Mouse (Mus musculus) neutrophil, adult 83 days (primary cell): Measurements from ENCODE around the gene Cend1. TPM values are rescaled to one million over a fixed set of nuclear protein-coding genes. Genes with fewer than 3 reads are reported as not detected.

Experiments used
- total RNA-seq, 2 experiments: library from RNA; stranded (reverse); gene quantifications; one replicate each; pipeline ENCODE4 v1.2.4; 2023

Gene Cend1
- total RNA-seq: not detected

GRCm38 (mm10) chr7:141429310-141429709, at the start of gene Cend1:
Gene Cend1 (minus strand): TSS chr7:141429491.

GRCm38 (mm10) chr7:141475011-141475804, 45.9 kb upstream of the Cend1 start, which contains the start of the genes Polr2l and Tspan4:
Gene Polr2l (minus strand): TSS chr7:141475132.
Gene Tspan4 (plus strand): TSS chr7:141475240.

GRCm38 (mm10) chr7:141467230-141468030, 38.1 kb upstream of the Cend1 start, which contains the start of gene Cd151:
Gene Cd151 (plus strand): TSS chr7:141467392.

GRCm38 (mm10) chr7:141460391-141461113, 31.3 kb upstream of the Cend1 start, which contains the start of gene Cracr2b:
Gene Cracr2b (plus strand): TSS chr7:141461094.

DNA sequence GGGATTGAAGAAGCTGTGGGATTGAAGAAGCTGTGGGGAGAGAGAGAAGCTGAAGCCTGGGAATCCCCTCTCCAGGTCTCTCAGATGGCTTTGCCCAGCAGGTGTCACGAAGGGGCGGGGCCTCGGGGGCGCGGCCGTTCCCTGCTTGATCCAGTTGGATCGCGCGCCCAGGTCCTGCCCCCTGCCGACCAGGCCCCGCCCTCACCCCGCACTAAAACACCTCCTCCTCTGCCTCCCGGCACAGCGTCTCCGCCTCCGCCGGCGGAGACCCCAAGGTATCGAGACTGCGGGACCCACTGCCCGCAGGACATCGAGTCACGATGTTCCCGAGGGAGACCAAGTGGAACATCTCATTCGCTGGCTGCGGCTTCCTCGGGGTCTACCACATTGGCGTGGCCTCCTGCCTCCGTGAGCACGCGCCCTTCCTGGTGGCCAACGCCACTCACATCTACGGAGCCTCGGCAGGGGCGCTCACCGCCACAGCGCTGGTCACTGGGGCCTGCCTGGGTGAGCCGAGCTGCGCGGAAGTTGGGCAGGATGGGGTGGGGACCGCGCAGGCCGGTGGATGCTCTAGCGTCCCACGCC, 25.8 kb upstream of the Cend1 start, which contains the start of gene Pnpla2:
Gene Pnpla2 (plus strand): TSS at position 232 of the 585 bp plus-strand sequence.

GRCm38 (mm10) chr7:141447110-141447991, 18.1 kb upstream of the Cend1 start, which contains the start of gene Rplp2:
Gene Rplp2 (plus strand): TSS chr7:141447370.

GRCm38 (mm10) chr7:141443828-141444237, 14.5 kb upstream of the Cend1 start, which contains the start of gene Pidd1:
Gene Pidd1 (minus strand): TSS chr7:141444025.

GRCm38 (mm10) chr7:141437178-141438120, 8.2 kb upstream of the Cend1 start, which contains the start of gene Slc25a22:
Gene Slc25a22 (minus strand): TSS chr7:141437892.

GRCm38 (mm10) chr7:141413809-141414584, 15.3 kb downstream of the Cend1 start, which contains the start of gene Gatd1:
Gene Gatd1 (minus strand): TSS chr7:141414136.

DNA sequence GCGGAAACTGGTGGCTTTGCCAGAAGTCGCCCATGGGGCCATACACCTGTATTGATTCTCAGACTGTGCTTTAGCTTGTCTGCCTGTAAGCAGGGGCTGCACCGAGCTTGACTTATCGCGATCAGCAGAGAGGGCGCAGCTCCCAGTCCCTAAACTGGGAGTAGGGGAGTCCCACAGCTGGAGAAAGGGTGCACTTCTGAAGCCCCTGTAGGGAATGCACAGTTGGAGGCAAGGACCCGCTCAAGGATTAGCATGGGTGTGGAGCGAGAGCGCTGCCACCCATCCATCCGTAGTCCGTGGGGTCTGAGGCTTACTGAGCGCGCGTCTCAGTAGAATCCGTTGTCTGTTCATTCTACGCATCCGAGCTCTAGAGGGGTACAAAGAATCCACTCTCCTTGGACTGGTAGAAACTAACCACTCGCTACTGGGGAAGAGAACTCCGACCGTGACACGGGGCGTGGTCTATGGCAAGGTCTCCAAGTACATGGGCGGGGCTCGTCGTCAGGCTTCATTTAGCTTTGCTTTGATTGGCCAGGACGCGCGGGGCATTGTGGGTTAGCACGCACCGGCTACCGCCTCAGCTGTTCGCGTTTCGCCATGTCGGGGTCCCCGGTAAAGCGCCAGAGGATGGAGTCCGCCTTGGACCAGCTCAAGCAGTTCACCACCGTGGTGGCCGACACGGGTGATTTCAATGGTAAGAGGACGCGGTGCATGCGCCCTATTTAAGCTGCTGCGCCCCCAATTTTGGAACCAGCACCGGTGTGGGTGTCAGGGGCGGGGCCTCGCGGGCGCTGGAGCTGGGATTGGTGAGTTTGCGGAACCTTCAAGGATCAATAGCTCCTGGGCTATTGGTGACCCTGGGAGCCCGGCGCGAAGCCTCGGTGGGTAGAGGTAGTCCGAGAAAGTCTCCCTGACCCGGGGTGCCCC, 37.4 kb downstream of the Cend1 start, which contains the start of gene Taldo1:
Gene Taldo1 (plus strand): TSS at position 575 of the 927 bp plus-strand sequence.

Other genes starting within 250 kb of the Cend1 start
- 10 to 100 TPM; 25.7 to 32.3 TPM for gene Hras, start 235.5 kb downstream of the Cend1 start, total RNA-seq
- 1 to 10 TPM; 3.9 to 6.0 TPM for gene Lrrc56, start 235.3 kb downstream of the Cend1 start, total RNA-seq
- not detected for gene Lmntd2, start 215.4 kb downstream of the Cend1 start, total RNA-seq
- gene Rassf7, start 213.6 kb downstream of the Cend1 start, total RNA-seq: 1 to 10 TPM; 4.7 to 7.6 TPM
- 10 to 100 TPM; 70.9 to 73.3 TPM for gene Phrf1, start 200.7 kb downstream of the Cend1 start, total RNA-seq
- 10 to 100 TPM; 36.2 to 42.0 TPM for gene Irf7, start 163.0 kb downstream of the Cend1 start, total RNA-seq
- not detected for gene Cdhr5, start 152.7 kb downstream of the Cend1 start, total RNA-seq
- not detected for gene Sct, start 150.4 kb downstream of the Cend1 start, total RNA-seq
- not detected for gene Drd4, start 137.5 kb downstream of the Cend1 start, total RNA-seq
- gene Deaf1, start 101.8 kb downstream of the Cend1 start, total RNA-seq: 10 to 100 TPM; 24.3 to 35.7 TPM
- 10 to 100 TPM in 1 of 2 experiments, 1 to 10 TPM in 1; 8.5 to 11.1 TPM for gene Tmem80, start 101.8 kb downstream of the Cend1 start, total RNA-seq
- gene Eps8l2, start 90.6 kb downstream of the Cend1 start, total RNA-seq: under 1 TPM; 0.26 to 0.60 TPM
- gene Taldo1, start 37.3 kb downstream of the Cend1 start, total RNA-seq: 100 to 1,000 TPM; 644 to 676 TPM
- 10 to 100 TPM; 20.7 to 21.1 TPM for gene Gatd1, start 15.4 kb downstream of the Cend1 start, total RNA-seq
- gene Slc25a22, start 8.4 kb upstream of the Cend1 start, total RNA-seq: 10 to 100 TPM; 13.1 to 17.9 TPM
- gene Pidd1, start 14.5 kb upstream of the Cend1 start, total RNA-seq: 10 to 100 TPM; 14.4 to 16.1 TPM
- 100 to 1,000 TPM; 767 to 918 TPM for gene Rplp2, start 17.9 kb upstream of the Cend1 start, total RNA-seq
- 10 to 100 TPM; 73.0 to 87.7 TPM for gene Pnpla2, start 25.7 kb upstream of the Cend1 start, total RNA-seq
- gene Cracr2b, start 31.6 kb upstream of the Cend1 start, total RNA-seq: 1 to 10 TPM; 3.7 to 8.1 TPM
- 10 to 100 TPM; 11.9 to 15.1 TPM for gene Cd151, start 37.9 kb upstream of the Cend1 start, total RNA-seq
- gene Polr2l, start 45.6 kb upstream of the Cend1 start, total RNA-seq: 10 to 100 TPM; 12.5 to 14.0 TPM
- gene Tspan4, start 45.7 kb upstream of the Cend1 start, total RNA-seq: 1 to 10 TPM; 3.2 TPM
- 10 to 100 TPM; 20.7 to 21.3 TPM for gene Chid1, start 110.4 kb upstream of the Cend1 start, total RNA-seq
- 10 to 100 TPM; 95.5 to 97.7 TPM for gene Ap2a2, start 132.7 kb upstream of the Cend1 start, total RNA-seq
- gene Muc6, start 225.8 kb upstream of the Cend1 start, total RNA-seq: under 1 TPM; 0.38 to 0.42 TPM